Mouse (Mus musculus) kidney, embryonic 15.5 days (tissue): ENCODE results near the gene Kcnn1. TPM values are rescaled to one million over a fixed set of nuclear protein-coding genes. Genes with fewer than 3 reads are reported as not detected.

ENCODE experiments used
- ATAC-seq: fragments of 200-750 bp; cut with Nextera tagmentation; replicated peaks from 2 replicates; pipeline ENCODE4 v1.8.0; 2017; ENCODE audit warnings: moderate TSS enrichment; ENCODE audit not compliant: low FRiP score
- H3K27ac ChIP-seq: fragments of 300-500 bp; sonication (generic); 2 replicates; pipeline ENCODE4 v1.5.1; 2015; ENCODE audit warnings: mild to moderate bottlenecking, inconsistent platforms
- H3K27me3 ChIP-seq: fragments of 300-500 bp; sonication (generic); 2 replicates; pipeline ENCODE4 v1.6.1; 2015; ENCODE audit warnings: inconsistent platforms
- H3K36me3 ChIP-seq: fragments of 300-500 bp; sonication (generic); 2 replicates; pipeline ENCODE4 v1.6.1; 2015; ENCODE audit warnings: inconsistent platforms
- H3K4me1 ChIP-seq: fragments of 300-500 bp; sonication (generic); 2 replicates; pipeline ENCODE4 v1.6.1; 2015; ENCODE audit warnings: inconsistent platforms
- H3K4me2 ChIP-seq: fragments of 300-500 bp; sonication (generic); 2 replicates; pipeline ENCODE4 v1.6.1; 2015; ENCODE audit warnings: moderate library complexity, mild to moderate bottlenecking, inconsistent platforms
- H3K4me3 ChIP-seq: fragments of 300-500 bp; sonication (generic); replicated peaks from 2 replicates; pipeline ENCODE4 v1.5.1; 2015; ENCODE audit warnings: mild to moderate bottlenecking, inconsistent platforms
- H3K9ac ChIP-seq: fragments of 300-500 bp; sonication (generic); 2 replicates; pipeline ENCODE4 v1.6.1; 2015; ENCODE audit warnings: mild to moderate bottlenecking, inconsistent platforms
- H3K9me3 ChIP-seq: fragments of 300-500 bp; sonication (generic); replicated peaks from 2 replicates; pipeline ENCODE4 v1.6.1; 2016; ENCODE audit warnings: inconsistent platforms
- WGBS: fragments of 180-500 bp; shearing (Covaris S2); methylation state at CpG from one replicate; pipeline ENCODE4 v1.1.7; 2015; ENCODE audit warnings: mixed read lengths; 5-methylcytosine and 5-hydroxymethylcytosine counted together
- polyA plus RNA-seq: library from polyadenylated mRNA; unstranded; fragments of >200 nt; fragmentation: Nextera tagmentation; extraction: Ambion mirVana; gene quantifications from 2 replicates; pipeline ENCODE4 v1.2.1, GENCODE M21; 2015

The Kcnn1 gene
- polyA plus RNA-seq, 1 experiment from 2014 or later = 2.9 TPM

DNA sequence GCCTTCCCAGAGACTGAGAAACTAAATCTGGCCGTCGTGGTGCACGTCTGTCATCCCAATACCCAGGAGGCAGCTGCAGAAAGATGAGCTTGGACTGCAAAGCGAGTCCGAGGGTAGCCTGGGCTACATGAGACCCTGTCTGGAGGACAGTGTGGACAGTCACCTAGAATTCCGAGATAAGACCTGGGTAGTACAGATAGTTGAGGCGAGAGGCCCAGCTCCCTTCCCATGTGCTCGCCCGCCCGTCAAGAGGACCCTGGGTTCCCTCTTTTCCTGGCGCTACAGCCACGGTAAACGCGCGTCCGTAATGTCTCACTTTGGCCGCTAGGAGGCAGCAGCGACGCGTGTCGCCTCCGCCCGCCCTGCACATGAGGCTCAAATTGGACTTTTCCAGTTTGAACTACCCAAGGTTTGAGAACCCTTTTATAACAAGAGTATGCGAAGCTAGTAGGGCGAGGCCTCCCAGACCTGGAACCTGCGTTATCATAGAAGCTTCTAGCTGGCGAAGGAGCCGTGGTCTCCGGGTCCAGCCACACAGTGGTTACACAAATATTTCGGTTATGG lies 41.6 kb downstream of the Kcnn1 start:
- ATAC-seq = 0 out of 2 replicates have a peak, but pooled peaks have one; percentile 2
- Histone ChIP-seq H3K36me3 (no peaks in the 10 kb centered on the region), H3K27ac (no peak overlapping the region), H3K4me3 (no peak overlapping the region), H3K4me1 (peaks cover 30% of the 10 kb centered on the region), H3K4me2 (no peak overlapping the region), H3K9me3 (no peaks in the 10 kb centered on the region; the same call in 1 of the 2 replicates), H3K27me3 (peaks cover 9% of the 10 kb centered on the region), H3K9ac (no peak overlapping the region)
- WGBS = 17% methylated on average over 30 of the region's 30 CpGs

DNA sequence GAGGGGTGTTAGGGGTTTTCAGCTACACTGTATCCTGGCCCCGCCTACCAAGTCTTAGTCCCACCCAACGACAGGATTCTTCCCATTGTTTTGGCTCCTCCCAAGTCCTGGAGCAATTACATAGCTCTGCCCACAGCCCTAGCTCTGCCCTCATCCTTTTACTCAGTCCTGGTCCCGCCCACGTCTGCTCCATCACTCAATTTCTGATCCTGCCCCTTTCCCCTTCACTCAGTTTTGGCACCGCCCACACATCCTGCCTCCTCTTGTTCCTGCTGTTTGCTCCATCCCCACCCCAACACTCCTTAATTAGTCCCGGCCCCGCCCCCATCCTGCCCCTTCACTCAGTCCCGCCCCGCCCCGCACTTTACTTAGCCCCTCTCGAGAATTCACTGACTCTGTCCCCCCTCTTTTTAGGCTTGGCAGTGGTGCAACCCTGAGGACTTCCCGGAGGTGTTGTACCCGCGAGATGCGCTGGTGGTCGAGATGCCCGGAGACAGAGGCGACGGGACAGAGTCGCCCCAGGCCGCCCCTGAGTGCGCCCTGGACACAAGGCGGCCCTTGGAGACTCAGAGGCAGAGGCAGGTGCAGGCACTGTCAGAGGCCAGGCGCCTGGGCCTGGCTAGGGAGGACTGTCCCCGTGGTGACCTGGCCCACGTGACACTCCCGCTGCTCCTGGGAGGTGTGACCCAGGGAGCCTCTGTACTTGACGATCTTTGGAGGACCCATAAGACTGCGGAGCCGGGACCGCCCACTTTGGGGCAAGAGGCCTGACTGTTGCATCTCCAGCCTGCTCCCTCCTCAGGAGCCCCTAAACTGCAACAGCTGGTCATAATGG lies 42.7 kb downstream of the Kcnn1 start:
- Histone ChIP-seq H3K27me3 (peaks cover 20% of the 10 kb centered on the region), H3K27ac (peak overlapping the region; percentile 49; the same call in 1 of the 2 replicates), H3K4me2 (peak overlapping the region; percentile 55), H3K9ac (no peak overlapping the region), H3K9me3 (no peaks in the 10 kb centered on the region; the same call in 1 of the 2 replicates), H3K4me1 (peaks cover 31% of the 10 kb centered on the region), H3K4me3 (peak overlapping the region; percentile 30), H3K36me3 (no peaks in the 10 kb centered on the region)
- 3% methylated on average over 31 of the region's 31 CpGs for WGBS
- ATAC-seq = peak; percentile 78

DNA sequence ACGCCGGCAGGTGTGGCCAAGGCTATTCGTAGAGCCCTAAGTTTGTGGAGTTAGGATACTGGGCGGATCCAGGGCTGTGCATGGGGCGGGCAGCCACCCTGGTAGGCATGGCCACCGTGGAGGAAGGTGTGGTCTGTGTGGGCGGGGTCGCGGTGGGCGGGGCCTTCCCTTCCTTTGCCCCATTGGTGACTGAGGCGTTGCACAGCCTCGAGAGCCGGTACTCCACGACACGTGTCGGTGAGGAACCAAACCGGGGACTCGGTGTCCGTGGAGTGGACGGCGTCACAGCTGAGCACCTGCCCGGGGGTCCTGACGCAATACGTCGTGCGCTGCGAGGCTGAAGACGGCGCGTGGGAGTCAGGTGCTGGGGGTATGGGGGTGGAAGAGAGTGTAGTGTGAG lies 46.4 kb downstream of the Kcnn1 start:
- Histone ChIP-seq H3K36me3 (no peaks in the 10 kb centered on the region), H3K9me3 (no peaks in the 10 kb centered on the region; the same call in 1 of the 2 replicates), H3K9ac (no peak overlapping the region), H3K4me2 (peak overlapping the region; percentile 58), H3K27me3 (peaks cover 28% of the 10 kb centered on the region), H3K27ac (no peak overlapping the region), H3K4me1 (peaks cover 37% of the 10 kb centered on the region), H3K4me3 (peak overlapping the region; percentile 25)
- WGBS = 10% methylated on average over 29 of the region's 30 CpGs
- ATAC-seq = peak; percentile 43

DNA sequence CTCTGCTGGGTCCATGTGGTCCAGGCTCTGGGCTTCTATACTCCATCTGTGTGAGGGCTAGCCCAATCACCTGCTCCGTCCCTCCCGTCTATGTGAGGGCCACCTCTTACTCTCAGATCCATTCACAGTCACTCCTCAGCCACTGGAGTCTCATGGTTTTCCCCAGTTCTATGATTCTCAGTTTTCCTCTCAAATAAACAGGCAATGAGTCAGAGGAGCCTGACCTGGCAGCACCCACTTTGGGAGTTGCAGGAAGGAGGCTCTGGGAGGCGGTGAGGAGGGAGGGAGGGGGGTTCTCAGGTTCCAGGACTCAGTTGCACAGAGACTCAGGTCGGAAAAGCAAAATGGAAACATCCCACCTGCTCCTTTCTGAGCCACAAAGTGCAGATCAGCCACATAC lies 50.2 kb downstream of the Kcnn1 start:
- no peaks in the 10 kb centered on the region for H3K36me3 ChIP-seq
- WGBS = 38% methylated on average over 4 of the region's 4 CpGs
- no peaks in the 10 kb centered on the region for H3K9me3 ChIP-seq
- no peak overlapping the region for H3K27ac ChIP-seq
- H3K4me2 ChIP-seq = no peak overlapping the region
- no peak overlapping the region for H3K9ac ChIP-seq
- ATAC-seq = no peak
- H3K27me3 ChIP-seq = peaks cover 29% of the 10 kb centered on the region
- no peak overlapping the region for H3K4me3 ChIP-seq
- H3K4me1 ChIP-seq = peaks cover 31% of the 10 kb centered on the region

DNA sequence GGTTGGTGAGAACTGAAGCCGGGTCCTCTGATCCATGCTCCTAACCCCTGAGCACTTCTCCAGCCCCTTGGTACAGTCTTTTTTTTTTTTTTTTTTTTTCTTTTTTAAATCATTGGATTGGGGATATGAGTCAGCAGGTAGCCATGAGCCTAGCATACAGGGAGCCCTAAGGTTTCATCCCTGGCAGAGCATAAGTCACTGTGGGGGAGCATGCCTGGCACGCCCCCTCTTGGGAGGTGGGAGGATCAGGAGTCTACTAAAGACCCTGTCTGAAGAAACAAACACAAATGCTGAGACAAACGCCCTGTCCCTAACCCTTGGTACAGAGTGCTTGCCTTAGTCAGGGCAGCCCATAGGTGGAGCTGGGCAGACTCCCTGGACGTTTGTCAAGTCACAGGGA lies 51.0 kb downstream of the Kcnn1 start:
- H3K4me2 ChIP-seq = no peak overlapping the region
- peaks cover 27% of the 10 kb centered on the region for H3K27me3 ChIP-seq
- ATAC-seq = no peak
- H3K9ac ChIP-seq = no peak overlapping the region
- no peak overlapping the region for H3K4me3 ChIP-seq
- H3K9me3 ChIP-seq = no peaks in the 10 kb centered on the region
- peaks cover 29% of the 10 kb centered on the region for H3K4me1 ChIP-seq
- no peak overlapping the region for H3K27ac ChIP-seq
- 36% methylated on average over 4 of the region's 4 CpGs for WGBS
- no peaks in the 10 kb centered on the region for H3K36me3 ChIP-seq

DNA sequence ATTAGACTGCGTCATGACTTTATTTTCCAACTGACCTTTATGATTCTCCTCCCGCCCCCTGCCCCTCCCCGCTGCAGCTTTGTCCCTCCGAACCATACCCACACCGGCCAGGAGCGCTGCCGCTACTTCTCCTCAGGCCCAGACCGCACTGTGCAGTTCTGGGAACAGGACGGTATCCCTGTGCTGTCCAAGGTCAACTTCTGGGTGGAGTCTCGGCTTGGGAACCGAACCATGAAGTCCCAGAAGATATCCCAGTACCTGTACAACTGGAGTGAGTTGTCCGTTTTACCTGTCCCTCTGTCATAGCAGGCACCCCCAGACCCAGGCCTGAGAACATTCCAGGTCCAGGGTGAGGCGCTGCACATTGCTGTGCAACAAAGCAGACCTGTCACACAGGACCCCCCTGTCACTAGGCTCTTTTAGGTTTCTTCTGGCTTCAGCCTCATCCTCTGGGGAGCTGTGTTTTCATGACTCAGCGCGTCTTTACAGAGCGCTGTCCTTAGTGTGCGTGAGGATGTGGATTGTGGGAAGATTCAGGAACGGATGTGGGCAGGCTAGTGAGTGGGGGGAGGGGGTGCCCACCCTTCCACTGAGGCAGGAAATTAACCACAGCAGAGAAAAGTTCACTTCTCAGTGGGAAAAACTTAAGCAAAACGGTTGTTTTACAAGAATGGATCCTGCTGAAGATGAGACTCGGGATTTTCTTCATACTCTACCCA lies 51.9 kb downstream of the Kcnn1 start:
- no peak overlapping the region for H3K27ac ChIP-seq
- ATAC-seq = no peak
- WGBS = 68% methylated on average over 20 of the region's 20 CpGs
- no peak overlapping the region for H3K9ac ChIP-seq
- peaks cover 24% of the 10 kb centered on the region for H3K4me1 ChIP-seq
- no peak overlapping the region for H3K4me3 ChIP-seq
- no peaks in the 10 kb centered on the region for H3K36me3 ChIP-seq
- H3K9me3 ChIP-seq = no peaks in the 10 kb centered on the region
- H3K27me3 ChIP-seq = peaks cover 21% of the 10 kb centered on the region
- no peak overlapping the region for H3K4me2 ChIP-seq

DNA sequence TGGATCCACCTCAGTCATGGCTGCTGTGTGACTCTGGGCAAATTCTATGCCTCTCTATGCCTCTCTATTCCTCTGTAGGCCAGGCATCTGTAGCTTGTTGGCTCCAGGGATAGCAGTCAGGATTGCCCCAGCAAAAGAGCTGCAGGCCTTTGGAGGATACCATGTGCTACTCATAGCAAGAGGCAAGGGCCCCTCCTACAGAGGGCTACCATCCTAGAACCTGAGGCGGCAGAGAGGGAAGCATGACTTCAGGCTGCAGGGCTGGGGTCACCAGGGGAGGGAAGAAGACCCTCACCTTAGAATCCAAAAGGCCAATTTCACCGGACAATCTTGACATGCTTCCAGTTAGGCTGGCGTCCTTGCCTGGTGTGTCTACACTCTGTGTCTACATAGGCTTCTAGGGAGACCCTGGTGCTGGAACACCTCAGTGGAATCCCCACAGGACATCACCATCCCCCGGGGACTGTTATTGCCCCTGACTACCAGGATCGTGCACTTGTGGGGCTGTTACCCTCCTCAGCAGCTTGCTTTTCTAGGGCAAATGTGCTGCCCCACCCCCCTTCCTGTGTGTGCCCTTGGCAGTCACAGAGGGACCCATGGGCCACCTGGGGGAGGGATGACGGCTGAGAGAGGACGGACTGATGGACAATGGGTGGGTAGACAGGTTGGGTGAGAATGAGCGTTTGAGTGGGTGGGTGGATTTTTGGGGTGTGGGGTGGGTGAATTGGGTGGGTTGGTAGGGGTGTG lies 53.9 kb downstream of the Kcnn1 start:
- no peak overlapping the region for H3K27ac ChIP-seq
- peaks cover 31% of the 10 kb centered on the region for H3K4me1 ChIP-seq
- peaks cover 21% of the 10 kb centered on the region for H3K27me3 ChIP-seq
- ATAC-seq = no peak
- no peaks in the 10 kb centered on the region for H3K9me3 ChIP-seq
- no peak overlapping the region for H3K9ac ChIP-seq
- no peak overlapping the region for H3K4me3 ChIP-seq
- no peak overlapping the region for H3K4me2 ChIP-seq
- no peaks in the 10 kb centered on the region for H3K36me3 ChIP-seq
- 75% methylated on average over 8 of the region's 8 CpGs for WGBS

DNA sequence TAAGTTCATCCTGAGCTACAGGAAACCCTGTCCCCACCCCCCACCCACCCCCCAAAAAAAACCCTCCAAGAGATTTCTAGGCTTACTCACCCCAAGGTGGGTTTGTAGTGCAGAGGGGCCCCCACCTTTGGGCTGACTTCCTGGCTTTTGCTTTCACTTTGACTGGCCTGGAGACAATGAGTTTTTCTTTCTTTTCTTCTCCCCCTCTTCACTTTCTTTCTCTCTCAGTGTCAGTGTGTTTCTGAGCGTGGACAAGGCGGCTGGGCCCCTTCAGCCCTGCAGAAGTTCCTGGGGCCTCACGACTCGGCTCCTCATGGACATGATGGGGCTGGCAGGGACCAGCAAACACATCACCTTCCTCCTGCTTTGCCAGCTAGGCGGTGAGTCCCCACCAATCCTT lies 54.8 kb downstream of the Kcnn1 start, which contains the start of gene Il12rb1:
TSS of gene Il12rb1 (plus strand) at position 211 of the 400 bp plus-strand sequence.
- Histone ChIP-seq H3K27ac (no peak within 1 kb of the TSS), H3K9me3 (no peaks in the 10 kb centered on the region), H3K4me1 (peaks cover 37% of the 10 kb centered on the region), H3K9ac (no peak within 1 kb of the TSS), H3K4me2 (no peak within 1 kb of the TSS), H3K27me3 (peaks cover 27% of the 10 kb centered on the region), H3K36me3 (no peaks in the 10 kb centered on the region), H3K4me3 (no peak within 1 kb of the TSS)
- 68% methylated on average over 5 of the region's 5 CpGs for WGBS
- no peak for ATAC-seq

DNA sequence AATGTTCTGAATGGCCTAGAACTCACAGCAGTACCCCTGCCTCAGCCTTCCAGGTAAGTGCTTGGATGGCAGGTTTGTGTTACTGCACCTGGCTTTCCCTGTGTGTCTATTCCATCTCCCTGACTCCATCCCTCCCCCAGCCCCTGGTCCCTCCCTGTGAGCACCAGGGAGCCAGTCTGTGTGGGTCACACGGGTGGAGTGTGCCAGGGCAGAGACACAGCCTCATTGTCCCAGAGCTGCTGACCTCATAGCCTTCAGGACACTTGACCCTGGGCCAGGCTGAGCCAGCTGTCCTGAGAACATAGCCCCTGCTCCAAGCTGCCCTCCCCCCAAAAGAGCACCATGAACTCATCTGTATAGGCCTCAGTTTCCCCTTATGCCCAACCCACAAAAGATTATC lies 55.8 kb downstream of the Kcnn1 start:
- Histone ChIP-seq H3K36me3 (no peaks in the 10 kb centered on the region), H3K4me3 (no peak overlapping the region), H3K9me3 (no peaks in the 10 kb centered on the region), H3K4me2 (no peak overlapping the region), H3K9ac (no peak overlapping the region), H3K4me1 (peaks cover 31% of the 10 kb centered on the region), H3K27ac (no peak overlapping the region), H3K27me3 (peaks cover 36% of the 10 kb centered on the region)
- no peak for ATAC-seq
- WGBS = 41% methylated on average over 1 of the region's 1 CpGs

DNA sequence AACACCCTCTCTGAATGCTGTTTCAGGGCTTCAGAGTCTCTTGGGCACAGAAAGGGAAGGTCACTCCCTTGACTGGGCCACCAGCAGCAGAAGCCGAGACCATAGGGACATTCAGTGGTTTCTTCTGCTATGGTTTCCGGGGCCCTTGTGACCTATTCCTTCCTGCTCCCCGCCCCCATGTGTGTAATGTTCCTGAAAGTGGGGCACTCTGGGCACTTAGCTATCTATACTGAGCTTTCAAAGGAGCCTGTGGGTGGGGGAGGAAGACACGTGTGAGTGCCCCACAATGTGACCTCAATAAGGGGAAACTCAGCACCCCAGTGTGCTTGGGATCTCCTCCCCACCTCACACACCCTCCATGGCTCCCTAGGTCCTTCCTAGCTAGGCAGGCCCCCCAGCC lies 56.5 kb downstream of the Kcnn1 start:
- Histone ChIP-seq H3K36me3 (no peaks in the 10 kb centered on the region), H3K4me1 (peaks cover 26% of the 10 kb centered on the region), H3K27ac (no peak overlapping the region), H3K4me3 (no peak overlapping the region), H3K27me3 (peaks cover 44% of the 10 kb centered on the region), H3K9ac (no peak overlapping the region), H3K4me2 (no peak overlapping the region), H3K9me3 (no peaks in the 10 kb centered on the region)
- 48% methylated on average over 4 of the region's 4 CpGs for WGBS
- no peak for ATAC-seq

DNA sequence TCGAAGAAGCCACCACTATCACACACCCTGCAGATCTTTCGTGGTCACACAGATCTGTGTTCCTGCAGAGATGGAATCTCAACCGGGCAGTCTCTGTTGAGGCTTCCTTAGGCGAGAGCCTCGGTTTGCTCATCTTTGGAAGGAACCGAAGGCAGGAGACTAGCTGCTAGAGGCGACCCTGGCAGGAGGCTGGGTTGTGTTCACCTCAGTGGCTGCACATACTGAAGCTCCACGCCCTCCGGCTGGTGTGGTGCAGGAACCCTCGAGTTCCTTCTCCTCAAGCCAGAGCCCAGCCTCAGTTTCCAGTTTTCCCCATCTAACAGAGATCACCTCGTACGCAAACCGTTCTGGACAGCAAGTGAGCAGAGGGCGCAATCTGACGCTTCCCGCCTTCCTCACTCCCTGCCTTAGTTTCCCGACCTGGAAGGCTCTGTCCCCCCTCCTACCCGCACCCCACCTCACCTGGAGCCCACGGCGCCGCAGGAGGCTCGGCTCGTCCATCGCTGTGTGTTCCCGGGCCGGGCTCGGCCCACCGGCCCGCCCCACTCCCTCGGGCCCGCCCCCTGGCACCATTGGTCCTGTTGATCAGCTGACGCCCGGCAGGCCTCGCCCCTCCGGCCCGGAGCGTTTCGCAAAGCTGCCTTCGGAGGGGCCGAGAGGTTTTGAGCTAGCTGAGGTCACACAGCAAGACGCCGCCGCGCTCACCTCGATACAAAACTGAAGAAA lies 58.4 kb downstream of the Kcnn1 start, which contains the start of gene Mast3:
TSS of gene Mast3 (minus strand) at position 574 of the 726 bp plus-strand sequence.
- ATAC-seq = peak; percentile 91
- WGBS = 1% methylated on average over 45 of the region's 45 CpGs
- peak within 1 kb of the TSS; percentile 96 for H3K4me2 ChIP-seq
- peaks cover 22% of the 10 kb centered on the region for H3K4me1 ChIP-seq
- H3K27ac ChIP-seq = no peak within 1 kb of the TSS; the same call in 1 of the 2 replicates
- no peaks in the 10 kb centered on the region for H3K36me3 ChIP-seq
- peaks cover 60% of the 10 kb centered on the region for H3K27me3 ChIP-seq
- H3K9me3 ChIP-seq = no peaks in the 10 kb centered on the region
- peak within 1 kb of the TSS; percentile 45 for H3K9ac ChIP-seq
- peak within 1 kb of the TSS; percentile 61 for H3K4me3 ChIP-seq
